Mouse (Mus musculus) Patski (cell line): ENCODE measurements around the gene Kif1b. TPM values are rescaled to one million over a fixed set of nuclear protein-coding genes. Genes with fewer than 3 reads are reported as not detected.

Experiments used
- ATAC-seq: fragments of 100-300 bp; one replicate; pipeline ENCODE4 v1.8.0; 2021
- CTCF ChIA-PET: fragments of 350-600 bp; sonication (Branson Sonifier 250); formaldehyde crosslinking; loops from one replicate; lab custom pipeline; 2022; ENCODE audit warnings: inconsistent platforms; lab: Charles Lee
- POLR2A ChIA-PET: fragments of 350-600 bp; sonication (Branson Sonifier 250); formaldehyde crosslinking; loops from one replicate; lab custom pipeline; 2022; ENCODE audit warnings: antibody characterized with exemption, inconsistent platforms; lab: Charles Lee
- DNase-seq: peaks from one replicate; pipeline ENCODE4 v3.0.0-alpha.2; 2011; ENCODE audit warnings: low read depth, low spot score
- H3K27me3 ChIP-seq: fragments of 371-371 bp; one replicate; pipeline ENCODE4 v1.5.1; 2021
- CTCF ChIP-seq: fragments of 100-300 bp; IDR thresholded peaks from one replicate; pipeline ENCODE4 v1.5.1; 2021
- in situ Hi-C: fragments of 300-500 bp; cut with MboI; formaldehyde crosslinking; loops from 3 replicates; pipeline ENCODE4 v1.11.1; 2018; ENCODE audit warnings: low pct_unique_long_range_greater_than_20kb, mixed read lengths
- polyA plus RNA-seq: library from polyadenylated mRNA; unstranded; gene quantifications from one replicate; pipeline ENCODE4 v1.2.3, GENCODE M21; 2021

Kif1b gene
- polyA plus RNA-seq, 1 experiment from 2014 or later: 32.9 TPM

- in situ Hi-C loops: no loop called here
- POLR2A ChIA-PET: no interaction called here
Measured at GRCm38 (mm10) chr4:149317387-149317786, 9.9 kb upstream of the Kif1b start.

GRCm38 (mm10) chr4:149314275-149314837, 6.9 kb upstream of the Kif1b start:
- in situ Hi-C loops: no loop called here
- POLR2A ChIA-PET: no interaction called here
- no peak for TF ChIP-seq CTCF
- ATAC-seq (no peak), DNase-seq (no peak)
- no peaks in the 10 kb centered on the region for H3K27me3 ChIP-seq
- CTCF ChIA-PET: no interaction called here

More at GRCm38 (mm10) chr4:149317387-149317786, 9.9 kb upstream of the Kif1b start:
- CTCF ChIA-PET: no interaction called here
- DNase-seq (no peak), ATAC-seq (no peak)
- TF ChIP-seq CTCF: no peak
- H3K27me3 ChIP-seq: no peaks in the 10 kb centered on the region

GRCm38 (mm10) chr4:149313558-149314253, 6.2 kb upstream of the Kif1b start:
- in situ Hi-C loops: no loop called here
- H3K27me3 ChIP-seq: no peaks in the 10 kb centered on the region
- ATAC-seq (no peak), DNase-seq (no peak)
- CTCF ChIA-PET: no interaction called here
- no peak for TF ChIP-seq CTCF
- POLR2A ChIA-PET: no interaction called here

- H3K27me3 ChIP-seq: no peaks in the 10 kb centered on the region
- ATAC-seq (no peak), DNase-seq (no peak)
- in situ Hi-C loops: no loop called here
- ChIA-PET POLR2A (no interaction called here), CTCF (no interaction called here)
- TF ChIP-seq CTCF: no peak
Measured at GRCm38 (mm10) chr4:149311996-149312395, 4.5 kb upstream of the Kif1b start.

GRCm38 (mm10) chr4:149308491-149308820, 963 bp upstream of the Kif1b start:
- CTCF ChIA-PET: interaction anchor here (0.8 to 2.1 kb wide), 16 partner anchors 11 to 164 kb away, joined by 3 to 9 read pairs (median 4); no protein-coding TSS in a partner anchor
- no peaks in the 10 kb centered on the region for H3K27me3 ChIP-seq
- in situ Hi-C loops: no loop called here
- POLR2A ChIA-PET: interaction anchor here (0.6 to 0.7 kb wide), 2 partner anchors 58 to 126 kb away, joined by 3 read pairs; no protein-coding TSS in a partner anchor
- no peak for TF ChIP-seq CTCF
- DNase-seq (no peak), ATAC-seq (no peak)

GRCm38 (mm10) chr4:149306712-149307595, 539 bp downstream of the Kif1b start:
- POLR2A ChIA-PET: interaction anchor here (1.7 kb wide), 1 partner anchor 52 kb away, joined by 4 read pairs; no protein-coding TSS in a partner anchor
- no peak for DNase-seq
- CTCF ChIA-PET: interaction anchor here (0.6 to 1.8 kb wide), 10 partner anchors 14 to 162 kb away, joined by 3 to 9 read pairs (median 4); no protein-coding TSS in a partner anchor
- TF ChIP-seq CTCF: no peak
- peak; percentile 51 for ATAC-seq
- in situ Hi-C loops: no loop called here
- no peaks in the 10 kb centered on the region for H3K27me3 ChIP-seq

GRCm38 (mm10) chr4:149305761-149306711, 1.5 kb downstream of the Kif1b start:
- ChIA-PET CTCF (interaction anchor here (0.8 to 1.5 kb wide), 3 partner anchors 23 to 62 kb away, joined by 3 read pairs; no protein-coding TSS in a partner anchor), POLR2A (interaction anchor here (1.7 kb wide), 1 partner anchor 51 kb away, joined by 4 read pairs; no protein-coding TSS in a partner anchor)
- no peaks in the 10 kb centered on the region for H3K27me3 ChIP-seq
- no peak for DNase-seq
- in situ Hi-C loops: no loop called here
- no peak for ATAC-seq
- no peak for TF ChIP-seq CTCF

GRCm38 (mm10) chr4:149304466-149304865, 3.0 kb downstream of the Kif1b start:
- ChIA-PET POLR2A (interaction anchor here (1.0 kb wide), 1 partner anchor 17 kb away, joined by 3 read pairs; no protein-coding TSS in a partner anchor), CTCF (interaction anchor here (0.6 to 1.2 kb wide), 2 partner anchors 31 to 160 kb away, joined by 3 read pairs; no protein-coding TSS in a partner anchor)
- H3K27me3 ChIP-seq: no peaks in the 10 kb centered on the region
- no peak for TF ChIP-seq CTCF
- in situ Hi-C loops: no loop called here
- ATAC-seq: no peak
- DNase-seq: no peak

GRCm38 (mm10) chr4:149303502-149303901, 4.0 kb downstream of the Kif1b start:
- DNase-seq: no peak
- in situ Hi-C loops: no loop called here
- ChIA-PET POLR2A (no interaction called here), CTCF (interaction anchor here (1.4 kb wide), 1 partner anchor 14 kb away, joined by 4 read pairs; no protein-coding TSS in a partner anchor)
- ATAC-seq: no peak
- no peaks in the 10 kb centered on the region for H3K27me3 ChIP-seq
- no peak for TF ChIP-seq CTCF
